Mouse (Mus musculus) lung, adult 2 months (tissue): ENCODE results near the gene 1810010H24Rik.

Source experiments
- CTCF ChIP-seq: fragments of 200-500 bp; IDR thresholded peaks from 2 replicates; pipeline ENCODE4 v1.5.1; 2011; ENCODE audit warnings: mild to moderate bottlenecking, low read length, control low read depth; ENCODE audit not compliant: insufficient read depth
- POLR2A ChIP-seq: fragments of 200-500 bp; IDR thresholded peaks from 2 replicates; pipeline ENCODE4 v1.6.1; 2011; ENCODE audit warnings: low read depth, mild to moderate bottlenecking, control low read depth, low read length, borderline replicate concordance; ENCODE audit errors: extremely low read depth

DNA sequence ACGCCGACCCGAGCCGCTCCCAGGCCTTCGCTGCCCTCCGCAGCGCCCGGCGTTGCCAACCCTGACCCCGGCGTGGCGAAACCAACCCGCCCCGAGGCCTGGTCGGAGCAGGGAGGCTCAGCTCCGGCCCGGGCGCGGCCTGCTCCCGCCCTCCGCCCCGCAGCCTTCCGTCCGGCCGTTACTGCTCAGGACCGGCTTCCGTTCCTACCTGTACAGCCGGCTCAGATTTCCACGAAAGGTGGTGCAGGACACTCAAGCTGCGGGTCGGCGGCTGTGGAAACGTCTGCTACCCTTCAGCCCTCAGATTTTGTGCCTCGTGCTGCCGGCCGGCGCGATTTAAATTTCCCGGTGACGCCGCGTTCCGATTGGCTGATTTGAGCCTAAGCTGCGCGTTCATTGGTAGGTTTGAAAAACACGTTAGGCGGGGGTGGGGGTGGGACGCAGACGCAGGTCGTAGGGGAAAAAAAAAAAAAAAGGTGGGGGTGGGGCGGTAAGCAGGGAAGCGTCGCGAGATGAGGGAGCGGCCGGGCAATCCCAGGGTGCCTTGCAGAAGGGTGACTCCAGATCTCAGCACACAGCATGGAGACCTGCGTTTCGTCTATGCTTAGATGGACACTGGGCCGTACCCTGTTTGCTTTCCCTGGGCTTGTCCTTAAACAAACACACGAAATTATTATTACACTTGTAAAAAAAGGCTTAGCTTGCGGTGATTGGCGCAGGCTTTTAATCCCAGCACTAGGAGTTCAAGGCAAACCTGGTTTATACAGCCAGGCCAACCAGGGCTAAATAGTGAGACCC, 26.1 kb upstream of the 1810010H24Rik start, which contains the start of gene Kpna2:
- TF ChIP-seq CTCF (no peak), POLR2A (peak; percentile 98)
